35 mouse cellular contexts compared by ENCODE assay signal in the genomic region with DNA sequence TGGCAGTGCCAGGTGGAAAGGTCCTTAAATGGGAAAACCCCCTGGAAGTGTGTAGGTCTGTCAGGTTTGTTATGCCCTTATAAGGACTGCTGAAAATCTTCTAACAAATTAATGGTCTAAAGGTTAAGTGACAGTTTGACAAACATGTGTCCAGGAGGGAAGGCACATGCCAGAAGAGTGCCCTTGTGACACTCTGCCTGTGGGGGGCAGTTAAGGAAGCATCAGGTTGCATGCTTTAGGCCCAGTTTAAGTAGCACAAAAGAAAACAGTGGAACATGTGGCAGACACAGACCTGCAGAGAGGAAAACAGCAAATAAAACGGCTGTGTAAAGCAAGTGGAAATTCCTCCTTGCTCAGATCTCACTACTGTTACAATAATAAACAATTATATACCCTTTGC. TPM values are rescaled to one million over a fixed set of nuclear protein-coding genes. Genes with fewer than 3 reads are reported as not detected.
DNase-seq lines count a peak whose midpoint lies in the region; ATAC-seq lines count a peak whose summit lies in the region.
"Had no signal": no experiment of that assay in that cellular context is flagged by ENCODE, and none has a peak within 500 bp of the region (broad histone marks: within the 10 kb centered on the region; RNA-seq: fewer than 3 reads in every experiment).

No protein-coding gene starts in this region.

- no peaks in the 10 kb centered on the region for H3K27me3 ChIP-seq in kidney, embryonic 14.5 days (ENCODE audit: control insufficient read depth, insufficient read depth, low read length)
- no peaks in the 10 kb centered on the region for H3K27me3 ChIP-seq in midbrain, embryonic 10.5 days (ENCODE audit: low read depth, poor library complexity, severe bottlenecking)
- H3K27me3 ChIP-seq in midbrain, embryonic 11.5 days (ENCODE audit: control insufficient read depth, insufficient read depth, low read length): no peaks in the 10 kb centered on the region
- no peaks in the 10 kb centered on the region for H3K27me3 ChIP-seq in embryonic facial prominence, embryonic 10.5 days (replicated peaks; ENCODE audit: low read depth, poor library complexity, severe bottlenecking)
- H3K27me3 ChIP-seq: embryonic facial prominence, embryonic 12.5 days; heart, embryonic 12.5 days; hindbrain, embryonic 15.5 days; midbrain, embryonic 12.5 days; neural tube, embryonic 13.5 days had no signal

- no peak for DNase-seq in kidney, adult 11 months
- DNase-seq in midbrain, embryonic 10.5 days (ENCODE audit: low spot score): peak; percentile 10
- no peak for DNase-seq in midbrain, embryonic 11.5 days (ENCODE audit: low spot score, missing footprints)
- peak; percentile 30 for DNase-seq in embryonic facial prominence, embryonic 10.5 days (ENCODE audit: low spot score)
- peak; percentile 30 for DNase-seq in mesoderm, embryonic 11.5 days (ENCODE audit: low read depth, low spot score)
- DNase-seq in spleen, postnatal 10 days (ENCODE audit: low spot score in 2 of 2): no peak
- no peak for DNase-seq in frontal cortex, postnatal 36 days (ENCODE audit: low spot score in 2 of 2)
- DNase-seq: adrenal gland, postnatal 14 days; cerebellum, adult 11 months; cerebellum, adult 9-10 months; cerebellum, postnatal 36 days; heart, adult 2 months; heart, postnatal 4 days; kidney, adult 2 months; layer of hippocampus, postnatal 36 days; lung, embryonic 14.5 days; lung, postnatal 14 days; spleen, adult 18-20 months; thymus, adult 18-20 months; thymus, postnatal 25 days had no signal

- peak; percentile 72 for ATAC-seq in kidney, embryonic 14.5 days (ENCODE audit: low FRiP score, low TSS enrichment)
- no peak for ATAC-seq in midbrain, embryonic 11.5 days (ENCODE audit: low FRiP score)
- ATAC-seq: forebrain, embryonic 14.5 days; Patski had no signal

- H3K27ac ChIP-seq in kidney, embryonic 14.5 days (ENCODE audit: low read depth, low read length): no peak overlapping the region
- no peak overlapping the region for H3K27ac ChIP-seq in midbrain, embryonic 10.5 days (replicated peaks)
- no peak overlapping the region for H3K27ac ChIP-seq in midbrain, embryonic 11.5 days (ENCODE audit: low read depth, low read length)
- no peak overlapping the region for H3K27ac ChIP-seq in embryonic facial prominence, embryonic 10.5 days (replicated peaks)
- H3K27ac ChIP-seq: embryonic facial prominence, embryonic 12.5 days; heart, adult 2 months; hindbrain, embryonic 15.5 days; liver, embryonic 14.5 days; midbrain, embryonic 12.5 days; neural tube, embryonic 13.5 days; stomach, postnatal 0 days had no signal

- no peaks in the 10 kb centered on the region for H3K36me3 ChIP-seq in kidney, embryonic 14.5 days (ENCODE audit: control insufficient read depth, insufficient read depth, low read length)
- no peaks in the 10 kb centered on the region for H3K36me3 ChIP-seq in midbrain, embryonic 10.5 days
- no peaks in the 10 kb centered on the region for H3K36me3 ChIP-seq in midbrain, embryonic 11.5 days (ENCODE audit: control insufficient read depth, insufficient read depth, low read length)
- no peaks in the 10 kb centered on the region for H3K36me3 ChIP-seq in embryonic facial prominence, embryonic 10.5 days (replicated peaks)
- H3K36me3 ChIP-seq: embryonic facial prominence, embryonic 12.5 days; G1E; heart, embryonic 12.5 days; hindbrain, embryonic 15.5 days; midbrain, embryonic 12.5 days; neural tube, embryonic 13.5 days had no signal

- H3K4me1 ChIP-seq in kidney, embryonic 14.5 days (ENCODE audit: control insufficient read depth, insufficient read depth, low read length): no peaks in the 10 kb centered on the region
- H3K4me1 ChIP-seq in midbrain, embryonic 10.5 days: no peaks in the 10 kb centered on the region
- no peaks in the 10 kb centered on the region for H3K4me1 ChIP-seq in midbrain, embryonic 11.5 days (ENCODE audit: control insufficient read depth, insufficient read depth, low read length)
- no peaks in the 10 kb centered on the region for H3K4me1 ChIP-seq in embryonic facial prominence, embryonic 10.5 days
- H3K4me1 ChIP-seq: embryonic facial prominence, embryonic 12.5 days; heart, embryonic 12.5 days; hindbrain, embryonic 15.5 days; midbrain, embryonic 12.5 days; neural tube, embryonic 13.5 days had no signal

- no peak overlapping the region for H3K4me3 ChIP-seq in kidney, embryonic 14.5 days (ENCODE audit: low read length)
- no peak overlapping the region for H3K4me3 ChIP-seq in midbrain, embryonic 10.5 days
- H3K4me3 ChIP-seq in midbrain, embryonic 11.5 days (ENCODE audit: low read depth, low read length): no peak overlapping the region
- H3K4me3 ChIP-seq in embryonic facial prominence, embryonic 10.5 days: no peak overlapping the region
- H3K4me3 ChIP-seq: embryonic facial prominence, embryonic 12.5 days; heart, adult 2 months; heart, embryonic 12.5 days; hindbrain, embryonic 15.5 days; midbrain, embryonic 12.5 days; myocyte; neural tube, embryonic 13.5 days had no signal

- no peak overlapping the region for H3K9ac ChIP-seq in kidney, embryonic 14.5 days (ENCODE audit: low read depth, low read length)
- H3K9ac ChIP-seq in midbrain, embryonic 11.5 days (ENCODE audit: low read length): no peak overlapping the region
- H3K9ac ChIP-seq: embryonic facial prominence, embryonic 12.5 days; heart, embryonic 12.5 days; hindbrain, embryonic 15.5 days; liver, embryonic 14.5 days; lung, embryonic 14.5 days; midbrain, embryonic 12.5 days; neural tube, embryonic 13.5 days had no signal

- WGBS in kidney, embryonic 14.5 days: 38% methylated on average over 1 of the region's 1 CpGs
- 35% methylated on average over 1 of the region's 1 CpGs for WGBS in midbrain, embryonic 10.5 days
- WGBS in midbrain, embryonic 11.5 days: 27% methylated on average over 1 of the region's 1 CpGs
- 21% methylated on average over 1 of the region's 1 CpGs for WGBS in embryonic facial prominence, embryonic 10.5 days

- no peak overlapping the region for H3K4me2 ChIP-seq in kidney, embryonic 14.5 days (replicated peaks; ENCODE audit: low read depth, low read length)
- no peak overlapping the region for H3K4me2 ChIP-seq in midbrain, embryonic 11.5 days
- H3K4me2 ChIP-seq: embryonic facial prominence, embryonic 12.5 days; heart, embryonic 12.5 days; hindbrain, embryonic 15.5 days; lung, embryonic 14.5 days; midbrain, embryonic 12.5 days; neural tube, embryonic 13.5 days had no signal

- no peaks in the 10 kb centered on the region for H3K9me3 ChIP-seq in kidney, embryonic 14.5 days (ENCODE audit: control insufficient read depth, low read length)
- H3K9me3 ChIP-seq in midbrain, embryonic 10.5 days (replicated peaks): no peaks in the 10 kb centered on the region
- no peaks in the 10 kb centered on the region for H3K9me3 ChIP-seq in midbrain, embryonic 11.5 days (ENCODE audit: control insufficient read depth, low read length)
- H3K9me3 ChIP-seq in embryonic facial prominence, embryonic 10.5 days: no peaks in the 10 kb centered on the region
- H3K9me3 ChIP-seq: embryonic facial prominence, embryonic 12.5 days; G1E; heart, embryonic 12.5 days; hindbrain, embryonic 15.5 days; midbrain, embryonic 12.5 days; neural tube, embryonic 13.5 days had no signal

RNA-seq across cellular contexts. Expression of gene Tbx22, which starts 55.8 kb away (rescaled TPM):
- not detected in 2 replicates for polyA plus RNA-seq in kidney, embryonic 14.5 days (2014; fragmentation: Nextera tagmentation; extraction: Ambion mirVana)
- polyA plus RNA-seq in midbrain, embryonic 10.5 days (2016; fragmentation: Nextera tagmentation; extraction: Ambion mirVana): 0.16 TPM in 1 of 2 replicates, not detected in the other
- polyA plus RNA-seq in midbrain, embryonic 11.5 days (2014; fragmentation: Nextera tagmentation; extraction: Ambion mirVana): 0.07 and 0.11 TPM in 2 replicates
- 3.7 and 5.7 TPM in 2 replicates for polyA plus RNA-seq in embryonic facial prominence, embryonic 10.5 days (2016; fragmentation: Nextera tagmentation; extraction: Ambion mirVana)
- polyA plus RNA-seq: forebrain, embryonic 14.5 days; G1E; heart, adult 2 months; heart, embryonic 12.5 days; heart, postnatal 0 days; intestine, embryonic 14.5 days; kidney, adult 2 months; large intestine, adult 2 months; myocyte; neural tube, embryonic 13.5 days; Patski; stomach, postnatal 0 days had no signal

Comparison
In these comparisons a context has a peak if more than half of its experiments do, and no peak if none do; other contexts are left out.
1. DNase-seq: peak in midbrain, embryonic 10.5 days (single experiment), embryonic facial prominence, embryonic 10.5 days (single experiment) and mesoderm, embryonic 11.5 days (single experiment); none in kidney, adult 11 months (single experiment), midbrain, embryonic 11.5 days (single experiment), spleen, postnatal 10 days (0 of 2) and frontal cortex, postnatal 36 days (0 of 2).